Mouse (Mus musculus): Measurements from ENCODE around the gene Epb42.

- no peak for TF ChIP-seq CTCF (IDR thresholded peaks at IDR 0.05; ENCODE audit: low read depth, low read length)
- no peak for TF ChIP-seq POLR2AphosphoS5 (IDR thresholded peaks at IDR 0.05; ENCODE audit: insufficient replicate concordance, low read depth, low read length)
- TF ChIP-seq GATA1 (IDR thresholded peaks at IDR 0.05; ENCODE audit: borderline replicate concordance, low read length) = no peak
Observed at GRCm38 (mm10) chr2:121069506-121069905, 32.6 kb upstream of the Epb42 start.
